16 mouse cellular contexts compared by ENCODE assay signal in the genomic region with DNA sequence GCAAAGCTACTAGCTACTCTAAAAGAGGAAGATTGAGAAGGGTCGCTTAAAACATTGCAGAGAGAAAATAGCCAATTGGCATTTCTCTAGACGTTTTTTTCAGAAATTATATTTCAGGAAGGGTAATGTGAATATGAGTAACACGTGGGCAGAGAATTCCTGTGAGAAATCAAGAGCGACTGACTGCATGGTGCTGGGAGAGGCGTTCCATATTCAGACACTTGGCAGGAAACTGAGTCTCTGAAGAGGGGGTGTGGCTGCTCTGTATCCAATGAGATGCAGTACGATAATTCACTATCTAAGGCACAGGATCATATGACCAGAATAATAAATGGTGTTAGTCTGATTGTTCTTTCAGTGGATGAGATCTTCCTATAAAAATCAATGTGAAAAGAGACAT.
"Had no signal": no experiment of that assay in that cellular context is flagged by ENCODE, and none has a peak within 500 bp of the region (broad histone marks: within the 10 kb centered on the region; RNA-seq: fewer than 3 reads in every experiment).

No protein-coding gene starts in this region.

- H3K4me1 ChIP-seq: limb, embryonic 12.5 days; liver, embryonic 13.5 days; midbrain, embryonic 10.5 days; neural tube, embryonic 15.5 days had no signal

- H3K27ac ChIP-seq: layer of hippocampus, adult 2 months; limb, embryonic 12.5 days; liver, embryonic 13.5 days; midbrain, embryonic 10.5 days; neural tube, embryonic 15.5 days; stomach, postnatal 0 days had no signal

- H3K4me3 ChIP-seq: layer of hippocampus, adult 2 months; limb, embryonic 12.5 days; liver, embryonic 13.5 days; midbrain, embryonic 10.5 days; myocyte; neural tube, embryonic 15.5 days had no signal

- H3K9me3 ChIP-seq: limb, embryonic 12.5 days; liver, embryonic 13.5 days; midbrain, embryonic 10.5 days; neural tube, embryonic 15.5 days had no signal

- H3K4me2 ChIP-seq: limb, embryonic 12.5 days; liver, embryonic 13.5 days; neural tube, embryonic 15.5 days had no signal

- H3K27me3 ChIP-seq: limb, embryonic 12.5 days; liver, embryonic 13.5 days; neural tube, embryonic 15.5 days had no signal

- ATAC-seq: liver, postnatal 0 days had no signal

- DNase-seq: kidney, adult 11 months; kidney, postnatal 10 days; kidney, postnatal 4 days; liver; liver, embryonic 13.5 days; liver, postnatal 0 days; lung, postnatal 4 days; midbrain, embryonic 14.5 days; thymus, adult 18-20 months; thymus, postnatal 14 days had no signal

- H3K36me3 ChIP-seq: limb, embryonic 12.5 days; liver, embryonic 13.5 days; midbrain, embryonic 10.5 days; neural tube, embryonic 15.5 days had no signal

- H3K9ac ChIP-seq: limb, embryonic 12.5 days; liver, embryonic 13.5 days; liver, postnatal 0 days; neural tube, embryonic 15.5 days had no signal
